Mouse (Mus musculus): ENCODE data around the gene Slc25a21. TPM values are rescaled to one million over a fixed set of nuclear protein-coding genes. Genes with fewer than 3 reads are reported as not detected.

Gene Slc25a21
- polyA plus RNA-seq, 1 experiment from 2014 or later: 0.71 TPM

DNA sequence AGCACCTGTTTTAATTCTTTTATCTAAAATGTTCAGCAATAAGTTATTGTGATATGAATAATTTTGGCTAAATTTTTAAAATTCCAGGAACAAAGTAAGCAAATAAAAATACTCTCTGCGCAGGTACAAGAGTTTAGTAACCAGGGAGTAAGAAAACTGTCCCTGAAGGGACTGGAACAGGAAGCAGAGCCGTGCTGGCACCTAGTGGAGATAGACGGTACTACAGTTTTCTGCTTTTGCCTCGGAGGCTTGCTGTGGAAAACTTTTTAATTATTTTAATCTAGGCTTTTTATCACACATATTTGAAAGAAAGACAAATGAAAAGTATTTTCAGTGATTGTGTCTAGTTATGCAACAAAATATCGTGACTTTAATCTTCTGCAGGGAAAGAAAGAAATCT lies 211.2 kb downstream of the Slc25a21 start:
- 5% methylated on average over 5 of the region's 5 CpGs for WGBS

DNA sequence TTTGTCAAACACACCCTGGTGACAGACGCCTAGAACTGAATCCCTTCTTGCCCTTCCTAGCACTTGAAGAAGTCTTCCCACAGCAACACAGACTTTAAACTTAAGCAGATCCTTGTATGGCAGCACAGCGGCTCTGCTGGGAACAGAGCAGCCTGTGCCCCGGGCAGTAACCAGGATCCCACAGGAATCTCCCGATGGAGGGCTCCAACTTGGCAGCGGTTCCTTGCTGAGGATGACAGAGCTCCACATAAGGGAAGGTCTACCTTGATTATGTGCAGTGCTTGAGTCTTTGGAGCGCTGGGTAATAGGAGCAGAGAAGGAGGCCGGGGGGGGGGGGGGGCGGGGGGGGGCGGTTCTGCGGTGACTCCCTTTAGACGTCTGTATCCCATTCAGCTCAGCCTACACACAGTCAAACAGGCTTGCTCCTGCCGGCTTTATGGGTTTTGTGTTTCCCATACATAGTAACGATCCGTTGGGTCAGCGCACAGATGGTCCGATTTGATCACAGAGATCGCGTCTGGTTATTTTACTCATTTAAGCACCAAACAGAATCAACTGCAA lies 215.1 kb downstream of the Slc25a21 start:
- H3K9ac ChIP-seq (ENCODE audit: low read depth, low read length): no peak overlapping the region
- no peaks in the 10 kb centered on the region for H3K9me3 ChIP-seq (ENCODE audit: control insufficient read depth, low read length)
- H3K27ac ChIP-seq (ENCODE audit: low read length): no peak overlapping the region
- H3K27me3 ChIP-seq (replicated peaks; ENCODE audit: control insufficient read depth, insufficient read depth, low read length): no peaks in the 10 kb centered on the region
- 0 out of 2 replicates have a peak, but pooled peaks have one; percentile 7 for ATAC-seq
- H3K36me3 ChIP-seq (ENCODE audit: control insufficient read depth, insufficient read depth, low read length): no peaks in the 10 kb centered on the region
- H3K4me1 ChIP-seq (ENCODE audit: control insufficient read depth, insufficient read depth, low read length): no peaks in the 10 kb centered on the region
- WGBS: 78% methylated on average over 15 of the region's 18 CpGs
- H3K4me3 ChIP-seq (ENCODE audit: low read length): no peak overlapping the region
- no peak overlapping the region for H3K4me2 ChIP-seq (ENCODE audit: low read depth, low read length)

More for the DNA sequence above, 211.2 kb downstream of the Slc25a21 start:
- no peak overlapping the region for H3K27ac ChIP-seq (ENCODE audit: low read length)
- no peaks in the 10 kb centered on the region for H3K4me1 ChIP-seq (ENCODE audit: control insufficient read depth, insufficient read depth, low read length)
- no peaks in the 10 kb centered on the region for H3K36me3 ChIP-seq (ENCODE audit: control insufficient read depth, insufficient read depth, low read length)
- ATAC-seq: no peak
- no peak overlapping the region for H3K4me2 ChIP-seq (ENCODE audit: low read depth, low read length)
- H3K9me3 ChIP-seq (ENCODE audit: control insufficient read depth, low read length): no peaks in the 10 kb centered on the region
- H3K27me3 ChIP-seq (replicated peaks; ENCODE audit: control insufficient read depth, insufficient read depth, low read length): no peaks in the 10 kb centered on the region
- no peak overlapping the region for H3K9ac ChIP-seq (ENCODE audit: low read depth, low read length)
- no peak overlapping the region for H3K4me3 ChIP-seq (ENCODE audit: low read length)

DNA sequence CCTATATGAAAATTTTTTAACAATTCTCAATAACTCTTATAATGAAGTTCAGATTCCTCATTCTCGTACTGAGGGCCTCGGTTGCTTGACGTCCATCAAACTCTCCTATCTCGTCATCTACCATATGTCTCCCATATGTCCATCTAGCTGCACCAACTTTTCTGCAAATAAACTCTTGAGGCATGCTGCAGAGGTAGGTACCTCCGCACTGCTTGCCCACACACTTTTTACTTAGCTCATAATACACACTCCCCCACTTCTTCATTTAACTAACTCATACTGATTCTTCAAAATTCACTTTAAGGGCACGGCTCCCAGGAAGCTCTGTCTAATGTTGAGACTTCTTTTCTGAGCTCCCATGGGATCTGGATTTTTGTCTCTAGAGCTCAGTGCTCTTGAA lies 222.0 kb downstream of the Slc25a21 start:
- Histone ChIP-seq H3K4me3 (ENCODE audit: low read length) (no peak overlapping the region), H3K4me1 (ENCODE audit: control insufficient read depth, insufficient read depth, low read length) (no peaks in the 10 kb centered on the region), H3K27ac (ENCODE audit: low read length) (no peak overlapping the region), H3K4me2 (ENCODE audit: low read depth, low read length) (no peak overlapping the region), H3K9me3 (ENCODE audit: control insufficient read depth, low read length) (no peaks in the 10 kb centered on the region), H3K36me3 (ENCODE audit: control insufficient read depth, insufficient read depth, low read length) (no peaks in the 10 kb centered on the region), H3K27me3 (replicated peaks; ENCODE audit: control insufficient read depth, insufficient read depth, low read length) (no peaks in the 10 kb centered on the region), H3K9ac (ENCODE audit: low read depth, low read length) (no peak overlapping the region)
- 91% methylated on average over 6 of the region's 6 CpGs for WGBS
- no peak for ATAC-seq

DNA sequence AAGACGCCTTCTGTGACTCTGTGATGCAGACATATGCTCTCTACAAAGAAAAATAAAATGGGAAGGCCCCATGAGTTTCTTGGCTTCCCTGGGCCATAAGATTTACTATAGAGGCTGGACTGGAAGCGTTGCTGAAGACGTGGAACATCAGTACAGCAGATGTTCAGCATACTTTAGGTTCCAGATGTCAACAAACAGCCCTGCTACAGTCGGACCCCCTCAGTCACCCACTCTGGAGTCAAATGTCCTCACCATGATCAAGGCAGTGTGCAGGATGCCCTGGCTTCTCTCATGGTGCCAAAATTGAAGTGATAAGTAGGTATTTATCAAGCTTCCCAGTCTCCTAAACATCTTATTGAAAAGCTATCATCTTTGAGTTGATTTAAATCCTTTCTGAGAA lies 234.0 kb downstream of the Slc25a21 start:
- H3K4me3 ChIP-seq (ENCODE audit: low read length): no peak overlapping the region
- no peak overlapping the region for H3K27ac ChIP-seq (ENCODE audit: low read length)
- no peaks in the 10 kb centered on the region for H3K27me3 ChIP-seq (replicated peaks; ENCODE audit: control insufficient read depth, insufficient read depth, low read length)
- no peaks in the 10 kb centered on the region for H3K4me1 ChIP-seq (ENCODE audit: control insufficient read depth, insufficient read depth, low read length)
- WGBS: 42% methylated on average over 4 of the region's 4 CpGs
- ATAC-seq: no peak
- no peaks in the 10 kb centered on the region for H3K9me3 ChIP-seq (ENCODE audit: control insufficient read depth, low read length)
- no peaks in the 10 kb centered on the region for H3K36me3 ChIP-seq (ENCODE audit: control insufficient read depth, insufficient read depth, low read length)
- no peak overlapping the region for H3K9ac ChIP-seq (ENCODE audit: low read depth, low read length)
- H3K4me2 ChIP-seq (ENCODE audit: low read depth, low read length): no peak overlapping the region

DNA sequence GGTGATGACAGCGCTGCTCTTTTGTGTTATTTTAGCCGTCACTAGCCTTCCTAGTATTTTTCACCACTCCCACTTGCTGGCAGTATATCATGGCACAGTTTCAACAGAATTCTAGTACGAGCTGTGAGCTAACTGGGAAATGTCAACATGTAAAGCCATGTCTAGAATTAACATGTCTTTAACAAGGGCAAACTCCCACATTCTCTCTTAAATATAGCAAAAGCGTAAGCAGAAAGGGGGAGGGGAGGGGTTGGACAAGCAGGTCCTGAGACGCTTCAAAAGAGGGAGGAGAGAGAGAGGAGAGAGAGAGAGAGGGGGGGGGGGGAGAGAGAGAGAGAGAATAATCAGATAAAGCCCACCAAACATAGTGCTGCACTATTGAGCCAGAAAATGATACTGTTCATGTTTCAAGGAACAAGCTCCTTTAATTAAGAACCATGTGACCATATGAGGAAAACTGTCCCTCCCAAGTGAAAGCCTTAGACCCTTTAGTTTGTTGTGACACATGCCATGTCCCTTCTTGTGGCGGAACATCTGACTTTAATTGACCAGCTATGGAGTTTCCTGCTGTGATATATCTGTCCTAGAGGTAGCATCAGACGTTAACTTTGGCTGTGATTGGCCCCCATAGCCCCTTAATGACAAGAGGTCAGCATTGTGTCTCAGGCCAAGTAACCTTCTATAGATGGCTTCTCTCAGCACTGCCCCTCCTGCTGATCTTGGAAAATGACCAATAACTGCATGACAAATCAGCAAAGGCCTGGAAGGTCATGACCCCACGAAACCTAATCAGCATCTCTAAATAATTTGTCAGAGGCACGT lies 237.8 kb downstream of the Slc25a21 start:
- no peak for ATAC-seq
- Histone ChIP-seq H3K4me1 (ENCODE audit: control insufficient read depth, insufficient read depth, low read length) (no peaks in the 10 kb centered on the region), H3K27ac (ENCODE audit: low read length) (no peak overlapping the region), H3K36me3 (ENCODE audit: control insufficient read depth, insufficient read depth, low read length) (no peaks in the 10 kb centered on the region), H3K4me2 (ENCODE audit: low read depth, low read length) (peak overlapping the region; percentile 10; the same call in 1 of the 2 replicates), H3K27me3 (replicated peaks; ENCODE audit: control insufficient read depth, insufficient read depth, low read length) (no peaks in the 10 kb centered on the region), H3K9me3 (ENCODE audit: control insufficient read depth, low read length) (no peaks in the 10 kb centered on the region), H3K9ac (ENCODE audit: low read depth, low read length) (no peak overlapping the region), H3K4me3 (ENCODE audit: low read length) (no peak overlapping the region)
- WGBS: 34% methylated on average over 9 of the region's 9 CpGs

DNA sequence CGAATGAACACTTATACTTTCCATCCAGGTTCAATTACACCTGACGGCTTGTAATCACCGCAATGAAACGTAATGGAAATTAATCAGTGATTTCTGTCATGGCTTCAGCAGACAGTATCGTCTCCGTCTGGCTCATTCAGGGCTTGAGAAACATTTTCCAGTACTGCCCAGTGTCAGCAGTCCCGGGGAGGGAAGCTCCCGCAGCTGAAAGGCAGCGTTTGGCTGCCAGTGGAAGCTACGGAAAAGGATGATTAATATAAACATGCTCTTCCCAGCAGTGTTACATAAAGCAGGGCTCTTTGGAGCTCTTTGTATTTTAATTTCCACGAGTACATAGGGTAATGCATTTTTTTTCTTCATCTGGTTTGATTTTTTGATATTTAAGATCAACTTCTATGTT lies 239.0 kb downstream of the Slc25a21 start:
- no peak overlapping the region for H3K27ac ChIP-seq (ENCODE audit: low read length)
- H3K27me3 ChIP-seq (replicated peaks; ENCODE audit: control insufficient read depth, insufficient read depth, low read length): no peaks in the 10 kb centered on the region
- H3K9ac ChIP-seq (ENCODE audit: low read depth, low read length): no peak overlapping the region
- no peak for ATAC-seq
- no peaks in the 10 kb centered on the region for H3K36me3 ChIP-seq (ENCODE audit: control insufficient read depth, insufficient read depth, low read length)
- H3K9me3 ChIP-seq (ENCODE audit: control insufficient read depth, low read length): no peaks in the 10 kb centered on the region
- peak overlapping the region; percentile 2; the same call in 1 of the 2 replicates for H3K4me2 ChIP-seq (ENCODE audit: low read depth, low read length)
- no peak overlapping the region for H3K4me3 ChIP-seq (ENCODE audit: low read length)
- WGBS: 41% methylated on average over 11 of the region's 11 CpGs
- no peaks in the 10 kb centered on the region for H3K4me1 ChIP-seq (ENCODE audit: control insufficient read depth, insufficient read depth, low read length)

DNA sequence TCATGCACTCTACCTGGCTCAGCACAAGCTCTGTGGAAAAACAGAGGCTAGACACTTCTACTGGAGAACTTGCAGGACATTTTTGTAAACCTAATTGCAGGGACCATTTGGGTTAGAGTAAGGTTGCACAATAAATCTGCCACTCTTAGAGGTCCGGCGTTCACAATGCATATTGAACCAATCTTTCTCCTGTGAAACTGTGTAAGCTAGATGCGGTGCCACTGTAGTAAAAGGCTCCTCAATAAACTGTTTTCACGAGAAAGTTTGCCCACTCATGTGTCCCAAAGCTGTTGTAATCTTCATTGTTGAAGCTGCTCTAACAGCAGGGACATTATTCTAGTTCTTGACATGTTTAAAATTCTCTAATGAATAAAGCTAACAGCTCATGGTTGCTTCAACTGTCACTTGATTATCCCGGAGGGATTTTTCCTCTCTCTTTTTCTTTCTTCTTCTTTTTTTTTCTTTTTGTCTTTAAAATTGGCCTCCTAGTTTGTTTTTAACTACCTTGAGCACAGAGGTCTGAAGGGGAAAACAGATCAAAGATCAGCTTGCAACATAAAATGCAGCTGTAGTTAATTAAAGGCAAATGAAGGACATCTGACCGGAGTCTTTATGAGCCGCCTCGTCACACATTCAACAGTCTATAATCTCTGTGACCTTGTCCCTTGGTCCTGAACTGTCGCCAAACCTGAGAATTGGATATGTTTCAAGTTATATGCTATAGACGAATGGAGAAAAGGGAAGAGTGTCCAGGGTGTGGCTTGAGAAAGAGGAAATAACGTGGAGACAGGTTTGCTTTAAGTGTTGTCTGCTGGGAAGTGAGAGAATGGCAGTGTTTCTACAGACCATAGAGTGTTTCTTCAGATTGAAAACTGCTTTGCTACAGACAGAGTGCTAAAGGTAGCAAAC lies 245.3 kb downstream of the Slc25a21 start:
- WGBS: 48% methylated on average over 11 of the region's 11 CpGs
- Histone ChIP-seq H3K9me3 (ENCODE audit: control insufficient read depth, low read length) (no peaks in the 10 kb centered on the region), H3K4me3 (ENCODE audit: low read length) (no peak overlapping the region), H3K27ac (ENCODE audit: low read length) (no peak overlapping the region), H3K9ac (ENCODE audit: low read depth, low read length) (no peak overlapping the region), H3K4me2 (ENCODE audit: low read depth, low read length) (no peak overlapping the region), H3K36me3 (ENCODE audit: control insufficient read depth, insufficient read depth, low read length) (no peaks in the 10 kb centered on the region), H3K4me1 (ENCODE audit: control insufficient read depth, insufficient read depth, low read length) (no peaks in the 10 kb centered on the region), H3K27me3 (replicated peaks; ENCODE audit: control insufficient read depth, insufficient read depth, low read length) (no peaks in the 10 kb centered on the region)
- ATAC-seq: peak; percentile 58

DNA sequence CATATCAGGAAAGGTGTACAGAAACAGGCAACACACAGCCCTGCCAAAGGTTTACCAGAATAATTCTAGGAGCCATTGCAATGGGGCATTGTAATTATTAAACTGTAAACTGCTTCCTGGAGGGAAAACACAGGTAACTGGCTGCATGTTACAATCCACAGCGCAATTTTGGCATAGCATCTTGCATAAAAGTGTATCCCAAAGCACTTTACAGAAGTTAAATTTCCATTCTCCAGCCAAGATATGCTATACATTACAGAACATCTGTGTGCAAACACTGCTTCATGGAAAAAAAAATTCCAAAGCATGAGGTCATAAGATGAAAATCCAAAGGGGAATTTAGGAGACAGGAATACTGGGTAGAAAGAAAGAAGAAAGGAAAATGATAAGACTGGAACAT lies 253.0 kb downstream of the Slc25a21 start:
- Histone ChIP-seq H3K27ac (ENCODE audit: low read length) (no peak overlapping the region), H3K4me1 (ENCODE audit: control insufficient read depth, insufficient read depth, low read length) (no peaks in the 10 kb centered on the region), H3K27me3 (replicated peaks; ENCODE audit: control insufficient read depth, insufficient read depth, low read length) (no peaks in the 10 kb centered on the region), H3K4me2 (ENCODE audit: low read depth, low read length) (no peak overlapping the region), H3K9ac (ENCODE audit: low read depth, low read length) (no peak overlapping the region), H3K9me3 (ENCODE audit: control insufficient read depth, low read length) (no peaks in the 10 kb centered on the region), H3K4me3 (ENCODE audit: low read length) (no peak overlapping the region), H3K36me3 (ENCODE audit: control insufficient read depth, insufficient read depth, low read length) (no peaks in the 10 kb centered on the region)
- ATAC-seq: no peak
- WGBS: 86% methylated on average over 1 of the region's 1 CpGs

DNA sequence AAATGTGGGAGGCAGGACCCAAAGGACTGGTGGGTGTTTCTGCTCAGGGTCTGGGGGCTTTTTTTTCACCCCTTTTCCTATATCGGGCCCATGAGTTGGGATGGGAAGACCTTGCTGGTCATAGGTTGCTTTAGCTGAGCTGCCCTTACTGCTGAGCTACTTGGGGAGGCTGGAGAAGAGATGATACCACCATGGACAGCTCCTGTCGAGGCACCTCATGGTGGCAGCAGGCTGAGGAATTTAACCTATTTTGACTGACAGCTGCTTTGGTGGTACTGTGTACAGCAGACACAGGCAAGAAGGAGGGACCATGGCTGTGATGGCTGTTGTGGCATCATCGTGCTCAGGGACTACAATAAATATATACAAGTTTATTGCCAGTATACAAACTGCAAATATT lies 256.4 kb downstream of the Slc25a21 start:
- ATAC-seq: no peak
- H3K36me3 ChIP-seq (ENCODE audit: control insufficient read depth, insufficient read depth, low read length): no peaks in the 10 kb centered on the region
- H3K9me3 ChIP-seq (ENCODE audit: control insufficient read depth, low read length): no peaks in the 10 kb centered on the region
- H3K4me1 ChIP-seq (ENCODE audit: control insufficient read depth, insufficient read depth, low read length): no peaks in the 10 kb centered on the region
- H3K27ac ChIP-seq (ENCODE audit: low read length): no peak overlapping the region
- H3K4me2 ChIP-seq (ENCODE audit: low read depth, low read length): no peak overlapping the region
- no peaks in the 10 kb centered on the region for H3K27me3 ChIP-seq (replicated peaks; ENCODE audit: control insufficient read depth, insufficient read depth, low read length)
- WGBS: 47% methylated on average over 3 of the region's 3 CpGs
- no peak overlapping the region for H3K9ac ChIP-seq (ENCODE audit: low read depth, low read length)
- no peak overlapping the region for H3K4me3 ChIP-seq (ENCODE audit: low read length)
